Comparison of ENCODE assay signal across 20 mouse cellular contexts in the genomic region with DNA sequence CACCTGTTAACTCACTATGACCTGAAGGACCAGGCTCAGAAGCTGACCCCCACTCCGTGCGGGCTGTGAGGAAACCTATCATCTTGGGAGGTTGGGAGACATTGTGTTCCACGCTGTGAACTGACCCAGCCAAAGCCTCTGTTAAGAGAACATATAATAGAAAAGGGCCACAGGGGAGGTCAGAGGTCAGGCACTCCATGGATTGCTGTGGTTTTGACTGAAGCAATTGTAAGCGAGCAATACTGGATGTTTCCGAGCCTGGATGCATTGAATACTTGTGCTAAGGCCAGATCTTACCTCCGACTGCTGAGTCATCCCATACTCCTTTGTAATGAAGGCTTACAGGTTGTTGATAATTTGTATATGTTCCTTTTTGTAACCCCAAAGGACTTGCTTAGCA.
DNase-seq lines count a peak whose midpoint lies in the region; ATAC-seq lines count a peak whose summit lies in the region.
"Had no signal": no experiment of that assay in that cellular context is flagged by ENCODE, and none has a peak within 500 bp of the region (broad histone marks: within the 10 kb centered on the region; RNA-seq: fewer than 3 reads in every experiment).

No protein-coding gene starts in this region.

- H3K27ac ChIP-seq in heart, embryonic 11.5 days (ENCODE audit: low read depth, low read length): no peak overlapping the region
- no peak overlapping the region for H3K27ac ChIP-seq in forebrain, embryonic 14.5 days (ENCODE audit: low read depth, low read length)
- H3K27ac ChIP-seq: embryonic facial prominence, embryonic 12.5 days; forebrain, embryonic 13.5 days; hindbrain, embryonic 13.5 days; intestine, embryonic 15.5 days had no signal

- no peak overlapping the region for H3K4me2 ChIP-seq in heart, embryonic 11.5 days
- H3K4me2 ChIP-seq in forebrain, embryonic 14.5 days (ENCODE audit: low read length): no peak overlapping the region
- H3K4me2 ChIP-seq: embryonic facial prominence, embryonic 12.5 days; forebrain, embryonic 13.5 days; hindbrain, embryonic 13.5 days; intestine, embryonic 15.5 days had no signal

- WGBS in heart, embryonic 11.5 days (ENCODE audit: insufficient replicate concordance): 89% methylated on average over 6 of the region's 6 CpGs
- 29% methylated on average over 6 of the region's 6 CpGs for WGBS in forebrain, embryonic 14.5 days

- H3K4me3 ChIP-seq in heart, embryonic 11.5 days (ENCODE audit: low read depth, low read length): no peak overlapping the region
- no peak overlapping the region for H3K4me3 ChIP-seq in forebrain, embryonic 14.5 days (ENCODE audit: low read depth, low read length)
- H3K4me3 ChIP-seq: embryonic facial prominence, embryonic 12.5 days; forebrain, embryonic 13.5 days; hindbrain, embryonic 13.5 days; intestine, embryonic 15.5 days had no signal

- H3K4me1 ChIP-seq in heart, embryonic 11.5 days (ENCODE audit: control insufficient read depth, insufficient read depth, low read length): peaks cover 17% of the 10 kb centered on the region
- 0 out of 2 replicates have a peak, but pooled peaks cover 6% of the 10 kb centered on the region for H3K4me1 ChIP-seq in forebrain, embryonic 14.5 days (ENCODE audit: control insufficient read depth, insufficient read depth, low read length)
- H3K4me1 ChIP-seq: embryonic facial prominence, embryonic 12.5 days; intestine, embryonic 15.5 days had no signal

- H3K9me3 ChIP-seq in heart, embryonic 11.5 days (replicated peaks; ENCODE audit: control insufficient read depth, low read length): no peaks in the 10 kb centered on the region
- no peaks in the 10 kb centered on the region for H3K9me3 ChIP-seq in forebrain, embryonic 14.5 days (replicated peaks; ENCODE audit: control insufficient read depth, low read length)
- H3K9me3 ChIP-seq: embryonic facial prominence, embryonic 12.5 days; forebrain, embryonic 13.5 days; hindbrain, embryonic 13.5 days; intestine, embryonic 15.5 days had no signal

- H3K36me3 ChIP-seq in heart, embryonic 11.5 days (ENCODE audit: control insufficient read depth, insufficient read depth, low read length): no peaks in the 10 kb centered on the region
- no peaks in the 10 kb centered on the region for H3K36me3 ChIP-seq in forebrain, embryonic 14.5 days (ENCODE audit: control insufficient read depth, insufficient read depth, low read length)
- H3K36me3 ChIP-seq: embryonic facial prominence, embryonic 12.5 days; hindbrain, embryonic 13.5 days; intestine, embryonic 15.5 days had no signal

- DNase-seq in 3T3-L1 (ENCODE audit: low read depth, low spot score): peak; percentile 72
- DNase-seq in Muller cell, postnatal 12 days (ENCODE audit: inconsistent ontology term): peak; percentile 67
- DNase-seq in embryo, embryonic 10.5 days (ENCODE audit: low spot score): peak; percentile 38
- DNase-seq in forebrain, embryonic 14.5 days (ENCODE audit: low spot score): no peak
- DNase-seq in cerebellum, adult 18-20 months: no peak
- DNase-seq: adrenal gland, postnatal 10 days; cerebellum, adult 11 months; cerebellum, adult 9-10 months; cerebellum, postnatal 25 days; gastrocnemius, postnatal 36 days; heart, adult 11 months; heart, postnatal 10 days; heart, postnatal 4 days; kidney, adult 2 months had no signal

- H3K27me3 ChIP-seq in heart, embryonic 11.5 days (ENCODE audit: control insufficient read depth, insufficient read depth, low read length): no peaks in the 10 kb centered on the region
- H3K27me3 ChIP-seq in forebrain, embryonic 14.5 days (replicated peaks; ENCODE audit: control insufficient read depth, insufficient read depth, low read length): no peaks in the 10 kb centered on the region
- H3K27me3 ChIP-seq: CH12.LX; embryonic facial prominence, embryonic 12.5 days; hindbrain, embryonic 13.5 days; intestine, embryonic 15.5 days had no signal

- no peak overlapping the region for H3K9ac ChIP-seq in heart, embryonic 11.5 days (ENCODE audit: low read depth, low read length)
- H3K9ac ChIP-seq in forebrain, embryonic 14.5 days (ENCODE audit: low read length): no peak overlapping the region
- H3K9ac ChIP-seq: embryonic facial prominence, embryonic 12.5 days; forebrain, embryonic 13.5 days; hindbrain, embryonic 13.5 days; intestine, embryonic 15.5 days had no signal

- no peak for ATAC-seq in heart, embryonic 11.5 days (replicated peaks; ENCODE audit: insufficient number of reproducible peaks, low FRiP score, low TSS enrichment)
- ATAC-seq in forebrain, embryonic 14.5 days: no peak
- ATAC-seq: forebrain, embryonic 13.5 days; intestine, embryonic 15.5 days had no signal

Comparison
In these comparisons a context has a peak if more than half of its experiments do, and no peak if none do; other contexts are left out.
1. DNase-seq: peak in 3T3-L1 (single experiment), Muller cell, postnatal 12 days (single experiment) and embryo, embryonic 10.5 days (single experiment); none in forebrain, embryonic 14.5 days (single experiment) and cerebellum, adult 18-20 months (0 of 2).